Mouse (Mus musculus) bone marrow macrophage, adult 2 months (primary cell): ENCODE measurements around the gene Midn.

ENCODE experiments used
- CTCF ChIP-seq: IDR thresholded peaks from 2 replicates; pipeline ENCODE4 v1.5.1; 2012; ENCODE audit warnings: low read depth, mild to moderate bottlenecking, low read length, moderate library complexity
- POLR2A ChIP-seq: IDR thresholded peaks from 2 replicates; pipeline ENCODE4 v1.6.1; 2012; ENCODE audit warnings: mild to moderate bottlenecking, low read depth, low read length, borderline replicate concordance

DNA sequence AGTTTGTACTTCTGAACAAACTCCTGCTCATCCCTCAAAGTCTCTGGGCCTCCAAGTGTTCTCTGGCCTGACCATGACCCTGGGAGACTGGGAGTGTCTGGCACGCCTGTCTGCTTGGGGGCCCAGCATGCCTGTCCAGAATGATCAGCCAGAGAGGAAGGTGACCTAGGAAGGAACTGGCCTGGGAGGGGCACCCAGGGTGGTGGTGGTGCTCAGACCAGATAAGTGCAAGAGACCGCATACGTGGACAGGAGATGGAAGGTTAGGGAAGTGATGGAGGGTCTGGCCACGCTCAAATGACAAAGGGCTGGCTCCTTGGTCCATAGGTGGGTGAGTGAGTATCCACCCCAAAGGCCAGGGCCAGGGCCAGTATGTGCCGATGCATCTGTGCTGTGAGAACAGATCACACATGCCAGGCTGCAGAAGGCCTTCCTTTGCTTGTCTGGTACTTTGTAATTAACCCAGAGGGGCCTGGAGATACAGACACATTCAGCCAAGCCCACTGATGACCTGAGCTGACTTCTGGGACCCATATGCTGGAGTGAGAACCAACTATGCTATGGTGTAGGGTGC is 840 bp upstream of the Midn start:
- TF ChIP-seq CTCF: no peak
- no peak for TF ChIP-seq POLR2A
